Mouse (Mus musculus) cortical plate, adult 2 months (tissue): ENCODE measurements around the gene Prkd1.

Source experiments
- CTCF ChIP-seq: fragments of 200-500 bp; IDR thresholded peaks from 2 replicates; pipeline ENCODE4 v1.5.1; 2011; ENCODE audit warnings: mild to moderate bottlenecking, control low read depth, low read length; ENCODE audit not compliant: insufficient read depth; ENCODE audit errors: extremely low read depth
- POLR2A ChIP-seq: fragments of 200-500 bp; IDR thresholded peaks from 2 replicates; pipeline ENCODE4 v1.6.1; 2011; ENCODE audit warnings: mild to moderate bottlenecking, low read length, control low read depth; ENCODE audit not compliant: insufficient read depth; ENCODE audit errors: extremely low read depth

DNA sequence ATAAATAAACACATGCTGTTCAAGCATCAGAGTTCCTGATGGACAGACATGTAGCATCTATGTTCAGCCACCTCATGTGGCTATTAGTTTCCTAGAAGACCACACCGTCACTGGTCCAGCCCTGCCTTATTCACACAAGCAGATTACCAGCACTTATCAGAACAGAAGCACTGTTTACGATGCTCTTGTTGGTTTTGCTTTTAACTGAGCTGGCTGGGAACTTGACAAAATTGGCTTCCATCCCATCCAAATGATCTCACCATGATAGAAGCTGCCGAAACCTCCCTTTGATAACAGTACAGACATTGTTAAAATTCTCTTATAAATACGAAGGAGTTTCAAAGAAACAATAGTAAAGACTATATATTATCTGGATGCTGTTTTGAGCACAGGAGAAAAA lies 24.7 kb downstream of the Prkd1 start:
- no peak for TF ChIP-seq POLR2A
- TF ChIP-seq CTCF, result no peak
